Mouse (Mus musculus): ENCODE data around the gene Ubb.

GRCm38 (mm10) chr11:62560463-62561016 is 9.6 kb downstream of the Ubb start:
- TF ChIP-seq POLR2A (IDR thresholded peaks at IDR 0.05; ENCODE audit: borderline replicate concordance, extremely low read depth, insufficient read depth, insufficient read length, poor library complexity, severe bottlenecking) (no peak), CTCF (IDR thresholded peaks at IDR 0.05; ENCODE audit: borderline replicate concordance, extremely low read depth, insufficient read depth, insufficient read length) (no peak)

All from brain, embryonic 14.5 days (tissue).